ENCODE assay signal across 26 mouse cellular contexts in the genomic region with DNA sequence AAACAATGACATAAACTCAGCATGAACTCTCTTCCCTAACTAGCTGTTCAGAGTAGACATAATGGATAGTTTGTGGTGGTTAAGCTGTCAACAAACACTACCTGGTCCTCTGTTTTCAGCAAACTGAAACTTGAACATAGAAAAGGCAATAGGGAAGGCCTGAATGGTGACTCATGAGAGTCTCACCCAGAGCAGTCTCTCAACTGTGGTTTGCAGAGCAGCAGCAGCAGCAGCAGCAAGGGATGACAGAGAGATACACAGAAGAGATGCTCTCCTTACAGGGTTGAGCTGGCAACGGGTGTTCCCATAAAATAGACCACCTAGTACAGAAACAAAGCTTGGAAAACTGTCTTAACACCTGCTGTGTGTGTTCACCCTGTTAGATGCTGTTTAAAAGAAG.
A peak's percentile ranks its signal among the peaks of the same experiment; 100 is the strongest.
DNase-seq lines count a peak whose midpoint lies in the region; ATAC-seq and TF ChIP-seq lines count a peak whose summit lies in the region.
"Had no signal": no experiment of that assay in that cellular context is flagged by ENCODE, and none has a peak within 500 bp of the region (broad histone marks: within the 10 kb centered on the region; RNA-seq: fewer than 3 reads in every experiment).

No protein-coding gene starts in this region.

- H3K4me1 ChIP-seq in heart, embryonic 11.5 days (ENCODE audit: control insufficient read depth, insufficient read depth, low read length): no peaks in the 10 kb centered on the region
- H3K4me1 ChIP-seq: forebrain, embryonic 13.5 days; forebrain, embryonic 15.5 days had no signal

- H3K4me3 ChIP-seq in heart, embryonic 11.5 days (ENCODE audit: low read depth, low read length): no peak overlapping the region
- no peak overlapping the region for H3K4me3 ChIP-seq in myocyte
- H3K4me3 ChIP-seq: embryonic facial prominence, embryonic 10.5 days; embryonic facial prominence, embryonic 12.5 days; forebrain, embryonic 13.5 days; forebrain, embryonic 15.5 days had no signal

- H3K27ac ChIP-seq in heart, embryonic 11.5 days (ENCODE audit: low read depth, low read length): no peak overlapping the region
- H3K27ac ChIP-seq: embryonic facial prominence, embryonic 10.5 days; embryonic facial prominence, embryonic 12.5 days; forebrain, embryonic 13.5 days; forebrain, embryonic 15.5 days had no signal

- no peak overlapping the region for H3ac ChIP-seq in myocyte (ENCODE audit: control insufficient read depth, insufficient read length)

- no peaks in the 10 kb centered on the region for H3K27me3 ChIP-seq in heart, embryonic 11.5 days (ENCODE audit: control insufficient read depth, insufficient read depth, low read length)
- no peaks in the 10 kb centered on the region for H3K27me3 ChIP-seq in myocyte (ENCODE audit: control insufficient read depth, insufficient read depth, insufficient read length)
- H3K27me3 ChIP-seq: CH12.LX; embryonic facial prominence, embryonic 12.5 days; forebrain, embryonic 13.5 days; forebrain, embryonic 15.5 days; Patski had no signal

- no peaks in the 10 kb centered on the region for H3K36me3 ChIP-seq in heart, embryonic 11.5 days (ENCODE audit: control insufficient read depth, insufficient read depth, low read length)
- H3K36me3 ChIP-seq in myocyte (ENCODE audit: control insufficient read depth, insufficient read depth): no peaks in the 10 kb centered on the region
- H3K36me3 ChIP-seq: forebrain, embryonic 15.5 days; G1E had no signal

- TF ChIP-seq POLR2A in myocyte (IDR thresholded peaks at IDR 0.05; ENCODE audit: insufficient read length, low read depth): no peak

- DNase-seq in heart, adult 11 months: peak; percentile 57
- DNase-seq in 416B (ENCODE audit: low read depth): peak; percentile 20
- DNase-seq in Muller cell, postnatal 12 days (ENCODE audit: inconsistent ontology term): peak; percentile 21
- no peak for DNase-seq in right cerebral cortex, adult 2 months (ENCODE audit: low spot score in 2 of 2)
- no peak for DNase-seq in frontal cortex, postnatal 36 days (ENCODE audit: low spot score in 2 of 2)
- no peak for DNase-seq in gastrocnemius, postnatal 4 days (ENCODE audit: low spot score in 2 of 2)
- DNase-seq: adrenal gland, adult 8-10 months; adrenal gland, postnatal 14 days; adrenal gland, postnatal 36 days; cerebellum, adult 11-12 months; cerebellum, adult 2 months; cerebellum, adult 9-10 months; cerebellum, postnatal 10 days; cerebellum, postnatal 25 days; forebrain, postnatal 0 days had no signal

- H3K4me2 ChIP-seq in heart, embryonic 11.5 days: no peak overlapping the region
- no peak overlapping the region for H3K4me2 ChIP-seq in myocyte (ENCODE audit: low read depth)
- H3K4me2 ChIP-seq: embryonic facial prominence, embryonic 12.5 days; forebrain, embryonic 13.5 days; forebrain, embryonic 15.5 days had no signal

- no peak for ATAC-seq in heart, embryonic 11.5 days (replicated peaks; ENCODE audit: insufficient number of reproducible peaks, low FRiP score, low TSS enrichment)
- ATAC-seq: activated CD4-positive, CD25-positive, alpha-beta regulatory T cell, adult 4 months; CD4-positive, CD25-positive, alpha-beta regulatory T cell, adult 4 months; forebrain, embryonic 13.5 days; forebrain, embryonic 15.5 days; forebrain, postnatal 0 days; Patski had no signal

- H3K9ac ChIP-seq in heart, embryonic 11.5 days (ENCODE audit: low read depth, low read length): no peak overlapping the region
- H3K9ac ChIP-seq: embryonic facial prominence, embryonic 12.5 days; forebrain, embryonic 13.5 days; forebrain, embryonic 15.5 days; forebrain, postnatal 0 days had no signal

- no peaks in the 10 kb centered on the region for H3K9me3 ChIP-seq in heart, embryonic 11.5 days (replicated peaks; ENCODE audit: control insufficient read depth, low read length)
- H3K9me3 ChIP-seq: embryonic facial prominence, embryonic 10.5 days; embryonic facial prominence, embryonic 12.5 days; forebrain, embryonic 13.5 days; forebrain, embryonic 15.5 days had no signal

- 76% methylated on average over 1 of the region's 1 CpGs for WGBS in heart, embryonic 11.5 days (ENCODE audit: insufficient replicate concordance)

- H3K79me2 ChIP-seq in myocyte (ENCODE audit: control insufficient read depth, insufficient read depth): no peaks in the 10 kb centered on the region

TF ChIP-seq in myocyte, 11 proteins besides CTCF, POLR2A, EP300 and RAD21:
- TF ChIP-seq MYOD1 (IDR thresholded peaks at IDR 0.05; ENCODE audit: control insufficient read depth in 1 of 3, insufficient read length in 2 of 3, low read depth in 2 of 3) (peak in 2 of 3 experiments; percentile 6 to 21), USF1 (IDR thresholded peaks at IDR 0.05; ENCODE audit: low read depth) (no peak)

Comparison
In these comparisons a context has a peak if more than half of its experiments do, and no peak if none do; other contexts are left out.
1. DNase-seq: peak in heart, adult 11 months (single experiment), 416B (single experiment) and Muller cell, postnatal 12 days (single experiment); none in right cerebral cortex, adult 2 months (0 of 2), frontal cortex, postnatal 36 days (0 of 2) and gastrocnemius, postnatal 4 days (0 of 2).